Mouse (Mus musculus): ENCODE results near the gene Cngb1. TPM values are rescaled to one million over a fixed set of nuclear protein-coding genes. Genes with fewer than 3 reads are reported as not detected.
A peak's percentile ranks its signal among the peaks of the same experiment; 100 is the strongest.

Gene Cngb1
- 0.07 and 0.12 TPM in 2 replicates for polyA plus RNA-seq (2015; fragmentation: Nextera tagmentation; extraction: Ambion mirVana)

DNA sequence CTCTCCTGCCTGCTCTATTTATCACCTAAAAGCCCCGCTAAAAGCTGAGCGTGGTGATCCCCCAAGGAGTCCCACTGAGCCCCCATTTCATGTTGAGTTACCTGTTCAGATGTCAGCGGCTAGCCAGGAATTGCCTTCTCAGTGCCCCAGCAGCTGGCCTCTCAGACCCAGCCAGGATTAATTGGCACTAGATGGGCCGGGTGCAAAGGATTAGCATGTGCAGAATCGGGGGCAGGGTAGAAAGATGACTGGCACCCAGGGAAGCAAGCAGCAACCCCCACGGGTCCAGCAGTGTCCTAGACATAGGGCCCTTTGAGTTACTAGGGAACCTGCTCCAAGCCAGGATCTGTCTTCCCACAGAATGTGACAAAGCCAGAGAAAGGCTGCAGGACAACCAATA lies at the start of gene Cngb1:
Cngb1 (minus strand) TSS at position 155 of the 400 bp plus-strand sequence.
- H3K27ac ChIP-seq (ENCODE audit: low read length) = no peak within 1 kb of the TSS
- no peaks in the 10 kb centered on the region for H3K27me3 ChIP-seq (ENCODE audit: control insufficient read depth, insufficient read depth, low read depth, low read length)
- H3K36me3 ChIP-seq (ENCODE audit: control insufficient read depth, insufficient read depth) = no peaks in the 10 kb centered on the region
- H3K4me2 ChIP-seq (ENCODE audit: low read depth, low read length) = no peak within 1 kb of the TSS
- H3K9me3 ChIP-seq (replicated peaks; ENCODE audit: control insufficient read depth, low read length) = no peaks in the 10 kb centered on the region
- WGBS (ENCODE audit: insufficient replicate concordance) = 42% methylated on average over 6 of the region's 6 CpGs
- H3K4me3 ChIP-seq (ENCODE audit: low read depth, low read length) = no peak within 1 kb of the TSS
- H3K4me1 ChIP-seq (ENCODE audit: control insufficient read depth, low read depth, low read length) = no peaks in the 10 kb centered on the region; the same call in 1 of the 2 replicates
- ATAC-seq (ENCODE audit: low read depth) = no peak
- H3K9ac ChIP-seq (ENCODE audit: low read depth, low read length) = no peak within 1 kb of the TSS

DNA sequence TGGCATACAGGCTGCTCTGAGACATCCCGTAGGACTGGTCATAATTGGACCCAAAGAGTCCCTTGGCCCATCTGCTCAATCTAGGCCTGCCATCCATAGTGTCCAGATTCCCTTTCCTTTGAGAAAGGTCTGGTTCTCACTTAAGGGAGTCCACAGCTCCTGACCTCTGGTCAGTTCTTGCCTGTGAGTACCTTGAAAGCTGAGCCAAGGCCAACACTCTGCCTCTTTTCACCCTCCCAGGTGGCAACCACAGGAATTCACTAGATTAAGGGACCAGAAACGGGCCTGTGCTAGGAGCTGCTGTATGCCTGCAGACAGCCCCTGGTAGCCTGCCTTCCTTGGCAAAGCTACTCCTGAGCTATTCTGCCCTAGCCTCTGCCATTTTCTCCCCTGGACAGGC lies 48.2 kb upstream of the Cngb1 start:
- peaks cover 9% of the 10 kb centered on the region for H3K4me1 ChIP-seq (ENCODE audit: control insufficient read depth, low read depth, low read length)
- ATAC-seq (ENCODE audit: low read depth) = no peak
- no peak overlapping the region for H3K4me3 ChIP-seq (ENCODE audit: low read depth, low read length)
- H3K27me3 ChIP-seq (ENCODE audit: control insufficient read depth, insufficient read depth, low read depth, low read length) = peaks cover 45% of the 10 kb centered on the region
- H3K27ac ChIP-seq (ENCODE audit: low read length) = no peak overlapping the region
- no peak overlapping the region for H3K9ac ChIP-seq (ENCODE audit: low read depth, low read length)
- WGBS (ENCODE audit: insufficient replicate concordance) = 61% methylated on average over 2 of the region's 2 CpGs
- H3K4me2 ChIP-seq (ENCODE audit: low read depth, low read length) = no peak overlapping the region
- no peaks in the 10 kb centered on the region for H3K36me3 ChIP-seq (ENCODE audit: control insufficient read depth, insufficient read depth)
- H3K9me3 ChIP-seq (replicated peaks; ENCODE audit: control insufficient read depth, low read length) = no peaks in the 10 kb centered on the region

DNA sequence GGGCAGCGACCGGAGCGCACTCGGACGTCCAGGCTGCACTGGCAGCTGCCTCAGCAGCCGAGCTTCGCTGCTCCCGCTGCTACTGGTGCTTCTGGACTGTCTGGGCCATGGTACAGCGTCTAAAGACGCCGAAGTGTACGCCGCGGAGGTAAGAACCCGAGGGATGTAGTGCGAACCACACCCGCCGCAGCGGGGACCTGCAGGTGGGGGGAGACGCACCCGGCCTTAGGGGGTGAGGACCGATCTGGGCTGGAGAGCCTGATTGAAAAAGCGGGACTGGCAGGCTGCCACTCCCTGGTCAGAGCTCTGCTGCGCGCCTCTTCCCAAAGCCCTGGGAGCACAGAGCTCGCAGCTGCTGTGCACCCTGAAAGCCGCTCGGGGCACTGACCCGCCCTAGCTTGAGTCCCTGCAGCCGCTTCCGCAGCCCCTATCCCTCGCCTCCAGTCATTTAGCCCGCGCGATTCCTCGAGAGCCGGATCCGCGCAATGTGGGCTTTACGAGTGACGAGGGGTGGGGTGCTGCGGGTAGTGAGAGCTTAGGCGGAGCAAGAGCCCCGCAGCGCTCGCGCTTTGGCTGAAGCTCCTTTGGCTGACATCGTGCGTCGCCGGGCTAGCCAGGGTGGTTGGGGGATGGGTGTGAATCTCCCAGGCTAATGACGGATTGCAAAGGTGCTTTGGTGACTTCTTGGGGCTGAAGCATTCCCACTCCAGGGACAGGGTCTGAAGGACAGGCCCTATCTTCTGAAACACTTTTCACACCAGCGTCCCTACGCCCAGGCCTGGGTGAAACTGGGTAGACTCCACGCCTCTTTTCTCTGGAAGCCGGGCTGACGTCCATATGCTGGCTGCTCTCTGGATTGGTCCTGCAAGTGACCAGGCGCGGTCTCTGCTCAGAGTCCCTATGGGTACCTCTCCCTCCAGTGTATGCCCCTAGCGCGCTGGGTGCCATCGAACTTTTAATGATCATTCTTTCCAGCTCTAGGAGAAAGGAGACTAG lies 46.8 kb upstream of the Cngb1 start:
- H3K4me2 ChIP-seq (ENCODE audit: low read depth, low read length) = peak overlapping the region; percentile 64
- ATAC-seq (ENCODE audit: low read depth) = peak; percentile 41; the same call in 1 of the 2 replicates
- 6% methylated on average over 62 of the region's 62 CpGs for WGBS (ENCODE audit: insufficient replicate concordance)
- H3K27me3 ChIP-seq (ENCODE audit: control insufficient read depth, insufficient read depth, low read depth, low read length) = peaks cover 47% of the 10 kb centered on the region
- no peaks in the 10 kb centered on the region for H3K9me3 ChIP-seq (replicated peaks; ENCODE audit: control insufficient read depth, low read length)
- H3K27ac ChIP-seq (ENCODE audit: low read length) = no peak overlapping the region
- H3K4me1 ChIP-seq (ENCODE audit: control insufficient read depth, low read depth, low read length) = no peaks in the 10 kb centered on the region; the same call in 1 of the 2 replicates
- no peaks in the 10 kb centered on the region for H3K36me3 ChIP-seq (ENCODE audit: control insufficient read depth, insufficient read depth)
- H3K4me3 ChIP-seq (ENCODE audit: low read depth, low read length) = peak overlapping the region; percentile 59
- peak overlapping the region; percentile 56 for H3K9ac ChIP-seq (ENCODE audit: low read depth, low read length)

DNA sequence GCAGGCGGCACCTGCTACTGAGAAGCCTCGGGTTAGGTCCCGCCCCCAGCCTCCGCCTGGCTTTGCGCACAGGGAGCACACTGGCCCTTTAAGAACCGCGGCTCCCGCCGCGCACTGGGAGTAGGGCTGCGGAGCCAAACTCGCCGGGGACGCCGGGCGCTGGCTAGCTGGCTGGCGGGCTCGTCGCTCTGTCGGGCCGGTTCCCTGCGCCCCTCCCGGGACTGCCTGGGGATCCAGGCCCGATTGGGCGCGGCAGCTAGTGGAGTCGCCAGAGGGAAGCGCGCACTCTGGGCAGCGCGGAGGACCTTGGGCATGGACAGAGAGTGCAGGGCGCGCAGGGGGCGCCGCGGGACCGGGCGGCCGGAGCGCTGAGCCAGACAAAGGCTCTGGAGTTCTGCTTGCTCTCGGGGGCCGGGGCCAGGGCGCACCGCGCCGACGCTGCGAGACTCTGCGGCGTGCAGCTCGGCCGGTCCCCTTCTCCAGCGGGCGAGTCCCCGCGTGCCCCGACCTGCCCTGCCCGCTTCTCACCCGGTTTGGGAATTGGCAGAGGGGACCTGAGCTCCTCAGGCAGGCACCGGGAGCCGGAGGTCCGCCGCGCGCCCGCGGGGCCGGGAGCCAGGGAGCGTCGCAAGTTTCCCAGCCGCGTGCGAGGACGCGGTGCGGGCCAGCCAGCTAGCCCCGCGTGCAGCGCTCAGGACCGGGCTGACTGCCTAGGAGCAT lies 45.9 kb upstream of the Cngb1 start, which contains the start of gene Mmp15:
Mmp15 (plus strand) TSS at position 118 of the 720 bp plus-strand sequence.
- Histone ChIP-seq H3K4me2 (ENCODE audit: low read depth, low read length) (peak within 1 kb of the TSS; percentile 64), H3K4me3 (ENCODE audit: low read depth, low read length) (peak within 1 kb of the TSS; percentile 59), H3K36me3 (ENCODE audit: control insufficient read depth, insufficient read depth) (no peaks in the 10 kb centered on the region), H3K9ac (ENCODE audit: low read depth, low read length) (peak within 1 kb of the TSS; percentile 56), H3K4me1 (ENCODE audit: control insufficient read depth, low read depth, low read length) (no peaks in the 10 kb centered on the region; the same call in 1 of the 2 replicates), H3K27me3 (ENCODE audit: control insufficient read depth, insufficient read depth, low read depth, low read length) (peaks cover 47% of the 10 kb centered on the region), H3K9me3 (replicated peaks; ENCODE audit: control insufficient read depth, low read length) (no peaks in the 10 kb centered on the region), H3K27ac (ENCODE audit: low read length) (no peak within 1 kb of the TSS)
- under 1% methylated on average over 76 of the region's 80 CpGs for WGBS (ENCODE audit: insufficient replicate concordance)
- peak; percentile 66 for ATAC-seq (ENCODE audit: low read depth)

DNA sequence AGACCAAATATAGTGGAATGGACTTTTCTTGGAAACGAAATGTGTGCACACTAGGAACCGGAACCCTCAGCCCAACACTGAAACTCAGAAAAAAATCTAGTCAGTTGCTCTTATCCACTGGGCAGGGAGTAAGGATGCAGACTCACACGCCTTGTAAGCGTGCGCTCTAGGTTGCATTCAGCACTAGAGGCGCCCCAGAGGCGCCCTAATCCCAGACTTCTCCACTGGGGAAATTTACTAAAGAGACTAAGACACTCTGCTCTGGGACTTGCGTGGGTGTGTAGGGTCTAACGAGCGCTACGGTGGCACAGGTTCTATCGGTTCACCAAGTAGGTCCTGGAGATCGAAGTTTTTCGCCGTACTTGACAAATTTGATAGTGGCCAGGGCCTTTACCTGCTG lies 45.1 kb upstream of the Cngb1 start:
- no peaks in the 10 kb centered on the region; the same call in 1 of the 2 replicates for H3K4me1 ChIP-seq (ENCODE audit: control insufficient read depth, low read depth, low read length)
- no peak overlapping the region for H3K9ac ChIP-seq (ENCODE audit: low read depth, low read length)
- H3K4me2 ChIP-seq (ENCODE audit: low read depth, low read length) = peak overlapping the region; percentile 64
- no peaks in the 10 kb centered on the region for H3K36me3 ChIP-seq (ENCODE audit: control insufficient read depth, insufficient read depth)
- H3K27me3 ChIP-seq (ENCODE audit: control insufficient read depth, insufficient read depth, low read depth, low read length) = peaks cover 47% of the 10 kb centered on the region
- 4% methylated on average over 15 of the region's 15 CpGs for WGBS (ENCODE audit: insufficient replicate concordance)
- ATAC-seq (ENCODE audit: low read depth) = no peak
- H3K27ac ChIP-seq (ENCODE audit: low read length) = no peak overlapping the region
- H3K9me3 ChIP-seq (replicated peaks; ENCODE audit: control insufficient read depth, low read length) = no peaks in the 10 kb centered on the region
- H3K4me3 ChIP-seq (ENCODE audit: low read depth, low read length) = peak overlapping the region; percentile 59; the same call in 1 of the 2 replicates

DNA sequence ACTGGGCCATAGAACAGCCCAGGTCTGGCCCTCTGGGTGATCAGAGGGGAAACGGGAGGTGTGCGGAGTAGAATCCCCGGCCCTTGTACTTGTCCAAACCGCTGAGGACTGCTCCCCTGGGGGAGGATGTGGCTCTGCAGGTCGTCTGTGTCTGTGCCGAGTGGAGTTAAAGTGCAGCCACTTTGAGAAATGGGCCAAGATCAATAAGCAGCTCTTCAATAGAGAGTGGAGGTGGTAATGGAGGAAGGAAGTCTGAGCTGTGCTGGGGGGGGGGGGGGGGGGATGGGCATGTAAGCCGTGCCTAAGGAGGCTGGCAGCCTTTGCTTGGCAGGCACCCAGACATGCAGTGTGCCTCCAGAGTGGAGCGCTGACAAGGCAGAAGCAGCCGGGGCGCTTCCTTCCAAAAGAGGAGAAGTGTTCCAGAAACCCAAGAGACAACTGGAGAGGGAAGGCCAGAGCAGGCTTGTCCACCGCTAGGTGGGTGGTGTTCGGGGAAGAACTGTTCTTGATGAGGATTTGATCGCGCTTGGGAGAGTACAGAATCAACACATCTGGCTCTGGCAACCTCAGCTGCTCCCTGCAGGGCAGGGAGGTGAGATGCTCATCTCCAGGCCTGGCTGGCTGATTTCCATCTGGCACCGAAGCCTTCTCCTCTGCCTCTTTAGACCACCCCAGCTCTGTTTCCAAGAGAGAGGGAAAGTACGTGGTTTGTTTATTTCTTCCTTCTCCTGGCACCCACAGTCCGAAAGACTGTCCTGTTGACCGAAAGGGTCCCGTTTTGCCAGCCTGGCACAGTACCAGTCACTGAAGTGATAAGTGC lies 42.6 kb upstream of the Cngb1 start:
- H3K9ac ChIP-seq (ENCODE audit: low read depth, low read length) = no peak overlapping the region
- 52% methylated on average over 18 of the region's 19 CpGs for WGBS (ENCODE audit: insufficient replicate concordance)
- no peak overlapping the region for H3K4me2 ChIP-seq (ENCODE audit: low read depth, low read length)
- ATAC-seq (ENCODE audit: low read depth) = no peak
- H3K27me3 ChIP-seq (ENCODE audit: control insufficient read depth, insufficient read depth, low read depth, low read length) = peaks cover 41% of the 10 kb centered on the region
- H3K36me3 ChIP-seq (ENCODE audit: control insufficient read depth, insufficient read depth) = no peaks in the 10 kb centered on the region
- H3K4me1 ChIP-seq (ENCODE audit: control insufficient read depth, low read depth, low read length) = no peaks in the 10 kb centered on the region; the same call in 1 of the 2 replicates
- H3K27ac ChIP-seq (ENCODE audit: low read length) = no peak overlapping the region
- no peak overlapping the region for H3K4me3 ChIP-seq (ENCODE audit: low read depth, low read length)
- no peaks in the 10 kb centered on the region for H3K9me3 ChIP-seq (replicated peaks; ENCODE audit: control insufficient read depth, low read length)

DNA sequence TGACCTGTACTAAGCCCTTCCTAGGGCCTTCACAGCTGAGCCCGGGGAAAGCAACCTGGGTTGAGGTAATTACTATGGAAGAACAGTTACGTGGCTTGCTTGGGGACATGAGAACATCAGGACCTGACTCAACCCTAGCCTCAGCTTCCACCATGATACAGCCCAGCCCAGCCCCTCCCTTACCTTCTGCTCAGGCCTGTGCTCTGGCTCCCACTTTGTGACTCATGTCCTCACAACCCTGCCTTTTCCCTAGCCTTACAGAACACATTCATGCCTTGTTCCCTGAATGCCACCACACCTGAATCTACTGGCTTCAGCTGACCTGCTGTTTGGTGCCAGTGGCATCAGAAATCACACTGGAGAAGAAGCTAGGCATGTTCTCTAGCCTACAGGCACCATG lies 42.0 kb upstream of the Cngb1 start:
- 59% methylated on average over 2 of the region's 2 CpGs for WGBS (ENCODE audit: insufficient replicate concordance)
- H3K27me3 ChIP-seq (ENCODE audit: control insufficient read depth, insufficient read depth, low read depth, low read length) = peaks cover 34% of the 10 kb centered on the region

More for the DNA sequence above, 42.0 kb upstream of the Cngb1 start:
- Histone ChIP-seq H3K27ac (ENCODE audit: low read length) (no peak overlapping the region), H3K4me3 (ENCODE audit: low read depth, low read length) (no peak overlapping the region), H3K9ac (ENCODE audit: low read depth, low read length) (no peak overlapping the region), H3K4me1 (ENCODE audit: control insufficient read depth, low read depth, low read length) (no peaks in the 10 kb centered on the region; the same call in 1 of the 2 replicates), H3K4me2 (ENCODE audit: low read depth, low read length) (no peak overlapping the region), H3K36me3 (ENCODE audit: control insufficient read depth, insufficient read depth) (no peaks in the 10 kb centered on the region), H3K9me3 (replicated peaks; ENCODE audit: control insufficient read depth, low read length) (no peaks in the 10 kb centered on the region)
- no peak for ATAC-seq (ENCODE audit: low read depth)
